Mouse (Mus musculus): ENCODE data around the gene Lrwd1.

Gene Lrwd1

GRCm38 (mm10) chr5:136135571-136136291, at the start of gene Lrwd1, which contains the start of gene Alkbh4:
Gene Lrwd1, minus strand, starts transcription at chr5:136136074.
Gene Alkbh4, plus strand, starts transcription at chr5:136136146.
- under 1% methylated on average over 60 of the region's 60 CpGs for WGBS

GRCm38 (mm10) chr5:136183766-136184165, 47.9 kb upstream of the Lrwd1 start:
- WGBS = 69% methylated on average over 7 of the region's 7 CpGs

DNA sequence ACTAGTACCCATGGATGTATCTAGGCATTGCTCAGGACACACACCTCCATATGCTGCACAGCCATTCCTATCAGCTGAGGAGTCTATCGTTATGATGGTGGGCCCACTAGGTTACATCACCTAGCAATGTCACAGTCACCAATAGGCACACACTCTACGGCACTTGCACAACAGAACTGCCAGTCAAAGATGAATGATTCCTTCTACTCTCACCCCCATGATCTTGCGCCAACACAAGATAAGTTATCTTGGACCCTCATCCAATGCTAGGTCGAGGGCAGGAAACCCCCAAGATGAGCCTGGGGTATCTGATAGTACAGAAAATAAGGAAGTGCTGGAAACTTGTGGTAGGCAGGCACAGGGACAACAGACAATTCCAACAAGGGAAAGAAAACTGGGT, 47.0 kb upstream of the Lrwd1 start:
- 79% methylated on average over 4 of the region's 4 CpGs for WGBS

GRCm38 (mm10) chr5:136182049-136182448, 46.2 kb upstream of the Lrwd1 start:
- 57% methylated on average over 6 of the region's 6 CpGs for WGBS

GRCm38 (mm10) chr5:136181197-136181596, 45.3 kb upstream of the Lrwd1 start:
- 47% methylated on average over 6 of the region's 6 CpGs for WGBS

- 82% methylated on average over 5 of the region's 5 CpGs for WGBS
Observed at GRCm38 (mm10) chr5:136179594-136179993, 43.7 kb upstream of the Lrwd1 start.

DNA sequence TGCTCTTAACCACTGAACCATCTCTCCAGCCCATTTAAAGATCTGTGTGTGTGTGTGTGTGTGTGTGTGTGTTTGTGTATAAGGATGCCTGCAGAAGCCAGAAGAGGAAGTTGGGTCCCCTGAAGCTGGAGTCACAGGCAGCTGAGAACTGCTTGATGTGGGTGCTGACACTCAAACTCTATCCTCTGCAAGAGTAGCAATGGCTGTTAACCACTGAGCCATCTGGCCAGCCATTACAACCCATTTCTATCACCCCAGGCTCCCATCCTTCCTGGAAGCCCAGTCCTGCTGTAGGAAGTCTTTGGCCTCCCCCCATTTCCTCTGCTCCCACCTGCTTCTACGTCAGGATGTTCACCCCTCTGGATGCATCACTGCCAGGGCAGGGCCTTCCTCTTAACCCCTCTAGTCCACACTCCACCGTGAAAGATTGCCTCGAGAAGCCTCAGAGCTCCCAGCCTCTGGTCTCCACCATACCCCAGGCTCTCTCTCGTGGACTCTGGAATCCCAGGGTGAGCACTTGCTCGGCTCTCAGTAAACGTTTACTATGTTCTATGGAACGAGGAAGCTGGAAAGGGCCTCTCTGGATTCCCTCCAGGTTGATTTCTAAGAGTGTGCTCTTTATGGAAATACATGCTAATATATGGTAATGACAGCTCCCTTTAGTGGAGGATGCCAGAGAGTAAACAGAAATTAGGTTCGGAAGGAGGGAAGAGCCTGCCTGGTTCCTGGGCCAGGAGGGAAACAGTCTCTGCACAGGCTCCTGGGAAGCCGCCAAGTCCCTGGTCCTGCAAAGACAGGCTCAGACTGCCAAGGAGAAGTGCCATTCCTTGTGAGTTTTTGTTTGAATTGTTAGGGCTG, 38.0 kb upstream of the Lrwd1 start:
- WGBS = 8% methylated on average over 9 of the region's 9 CpGs

- 79% methylated on average over 9 of the region's 9 CpGs for WGBS
Observed at GRCm38 (mm10) chr5:136172939-136173338, 37.1 kb upstream of the Lrwd1 start.

DNA sequence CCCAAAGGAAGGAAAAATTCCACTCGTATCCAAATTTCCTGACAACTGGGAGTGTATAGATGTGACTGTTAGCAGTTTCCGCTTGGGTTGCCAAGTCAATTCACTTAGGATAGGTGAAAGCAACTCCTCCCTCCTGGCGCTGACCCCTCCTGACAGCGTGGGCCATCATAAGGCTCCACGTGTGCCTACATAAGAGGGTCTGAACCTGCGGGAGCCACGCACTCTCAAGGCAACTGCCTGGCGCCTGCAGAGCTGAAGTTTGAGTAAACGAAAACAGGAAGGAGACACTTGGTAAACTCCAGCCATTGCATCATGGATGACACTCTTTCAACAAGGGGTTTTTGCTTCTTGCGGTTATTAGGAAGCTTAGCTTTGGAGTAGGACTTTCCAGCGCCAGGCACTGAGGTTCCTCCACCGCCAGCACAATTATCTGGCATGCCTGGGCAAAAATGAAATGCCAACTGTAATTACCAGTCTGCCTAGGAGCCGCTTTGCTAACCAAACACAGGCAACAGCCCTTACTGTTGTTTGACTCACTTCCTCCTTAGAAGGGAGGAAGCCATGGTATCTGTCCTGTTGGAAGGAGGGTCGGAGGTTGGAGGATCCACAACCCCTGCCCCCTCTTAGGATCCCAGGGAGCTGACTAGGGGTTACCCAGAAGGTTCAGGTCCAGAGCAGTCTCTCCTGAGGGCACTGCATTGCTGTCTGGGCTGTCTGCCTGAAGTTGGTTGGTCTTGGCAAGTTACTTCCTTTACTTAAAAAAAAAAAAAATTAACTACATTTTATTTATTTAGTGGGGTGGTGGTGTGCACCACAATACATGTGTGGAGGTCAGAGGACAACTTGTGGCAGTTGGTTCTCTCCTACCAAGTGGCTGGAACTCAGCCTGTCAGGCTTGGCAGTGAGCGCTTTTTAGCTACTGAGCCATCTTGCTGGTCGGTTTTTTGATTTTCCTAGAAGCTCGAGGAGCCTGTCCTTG, 35.8 kb upstream of the Lrwd1 start:
- 19% methylated on average over 17 of the region's 17 CpGs for WGBS

GRCm38 (mm10) chr5:136170512-136171362, 34.9 kb upstream of the Lrwd1 start, which contains the start of gene Orai2:
Gene Orai2, minus strand, starts transcription at chr5:136170713.
- WGBS = 2% methylated on average over 49 of the region's 49 CpGs

- WGBS = 14% methylated on average over 13 of the region's 15 CpGs
Observed at GRCm38 (mm10) chr5:136169626-136170511, 34.0 kb upstream of the Lrwd1 start.

DNA sequence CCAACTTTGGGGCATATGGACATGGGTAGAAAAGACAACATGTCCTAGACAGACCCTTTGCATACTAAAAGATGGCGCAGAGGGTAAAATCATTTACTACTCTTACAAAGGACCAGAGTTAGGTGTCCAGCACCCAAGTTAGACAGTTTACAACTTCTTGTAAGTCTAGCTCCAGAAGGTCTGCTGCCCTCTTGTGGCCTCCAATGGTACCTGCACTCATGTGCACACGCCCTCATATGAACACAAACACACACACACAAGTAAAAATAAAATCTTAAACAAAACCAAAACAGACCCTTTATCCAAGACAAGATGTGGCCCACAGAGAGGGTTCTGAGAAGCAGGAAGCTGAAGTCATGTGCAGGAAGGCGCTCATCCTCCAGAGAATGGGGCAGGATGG, 32.2 kb upstream of the Lrwd1 start:
- 96% methylated on average over 3 of the region's 3 CpGs for WGBS

- 99% methylated on average over 4 of the region's 4 CpGs for WGBS
Observed at GRCm38 (mm10) chr5:136167296-136167695, 31.4 kb upstream of the Lrwd1 start.

DNA sequence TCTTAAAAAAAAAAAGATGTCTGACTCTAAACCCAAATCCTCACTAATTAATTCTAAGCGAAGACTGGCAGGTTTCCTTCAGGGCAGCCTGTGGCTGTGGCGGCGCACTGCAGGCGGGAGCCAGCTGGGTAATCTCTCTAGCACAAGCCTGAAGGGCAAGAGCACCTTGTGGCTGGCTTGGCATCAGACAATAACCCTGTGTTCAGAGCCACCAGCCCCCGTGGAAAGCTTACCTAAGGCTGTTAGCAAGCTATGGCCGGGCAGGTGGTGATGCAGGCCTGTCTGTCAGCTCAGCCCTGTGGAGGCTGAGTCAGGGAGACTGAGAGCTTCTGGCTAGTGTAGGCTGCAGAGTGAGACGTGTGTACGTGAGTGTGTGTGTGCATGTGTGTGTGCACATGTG, 29.4 kb upstream of the Lrwd1 start:
- WGBS = 76% methylated on average over 8 of the region's 8 CpGs

DNA sequence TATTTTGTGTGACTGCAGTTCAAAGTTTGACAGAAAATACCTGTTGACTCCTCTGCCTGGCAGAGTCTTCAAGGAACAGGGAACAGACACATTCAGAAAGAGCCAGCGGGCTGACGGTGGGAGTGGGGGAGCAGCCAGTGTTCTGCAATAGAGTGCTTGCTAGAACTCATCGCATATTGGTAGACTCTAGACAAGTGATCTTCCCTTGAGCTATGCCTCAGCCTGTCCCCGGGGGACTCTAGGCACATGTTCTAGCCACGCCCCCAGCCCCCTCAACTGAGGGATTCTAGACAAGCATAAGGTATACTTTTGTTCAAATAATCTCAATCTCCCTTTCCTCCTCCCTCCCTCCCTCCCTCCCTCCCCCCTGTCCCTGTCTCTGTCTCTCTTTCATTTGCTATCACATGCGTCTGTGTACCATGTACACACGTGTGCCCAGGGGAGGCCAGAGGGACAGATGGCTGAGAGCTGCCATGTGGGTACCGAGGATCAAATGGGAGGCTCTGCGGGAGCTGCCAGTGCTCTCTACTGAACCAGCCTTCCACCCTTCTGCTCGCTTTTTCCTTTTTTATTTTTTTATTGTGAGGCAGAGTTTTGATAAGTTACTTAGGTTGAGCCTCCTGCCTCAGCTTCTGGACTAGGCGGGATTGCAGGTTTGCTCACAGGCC, 28.1 kb upstream of the Lrwd1 start:
- WGBS = 75% methylated on average over 11 of the region's 11 CpGs

DNA sequence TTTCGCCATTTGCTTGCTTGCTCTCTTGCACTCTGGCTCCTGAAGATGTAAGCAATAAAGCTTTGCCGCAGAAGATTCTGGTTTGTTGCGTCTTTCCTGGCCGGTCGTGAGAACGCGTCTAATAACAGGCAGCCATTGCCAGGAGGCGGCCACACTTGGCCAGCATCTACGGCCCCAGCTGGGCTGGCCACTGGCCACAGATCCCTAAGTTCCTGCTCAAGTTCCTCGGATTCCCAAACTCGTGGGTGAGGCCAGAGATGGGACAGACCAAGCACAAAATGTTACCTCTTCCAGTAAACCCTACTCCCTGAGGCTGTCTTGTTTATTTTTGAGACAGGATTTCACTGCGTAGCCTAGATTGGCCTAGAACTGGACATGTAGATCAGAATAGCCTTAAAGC, 24.2 kb upstream of the Lrwd1 start:
- 81% methylated on average over 11 of the region's 12 CpGs for WGBS

- WGBS = 66% methylated on average over 5 of the region's 5 CpGs
Observed at GRCm38 (mm10) chr5:136155399-136155798, 19.5 kb upstream of the Lrwd1 start.

- 65% methylated on average over 8 of the region's 8 CpGs for WGBS
Observed at GRCm38 (mm10) chr5:136152365-136152764, 16.5 kb upstream of the Lrwd1 start.

GRCm38 (mm10) chr5:136149134-136149576, 13.3 kb upstream of the Lrwd1 start:
- 74% methylated on average over 5 of the region's 5 CpGs for WGBS
